Mouse (Mus musculus) layer of hippocampus, adult 9-11 months (tissue): ENCODE data around the gene Kcnip4.

ENCODE experiments used
- DNase-seq: peaks from one replicate; pipeline ENCODE4 v3.0.0; 2022

Kcnip4 gene

DNA sequence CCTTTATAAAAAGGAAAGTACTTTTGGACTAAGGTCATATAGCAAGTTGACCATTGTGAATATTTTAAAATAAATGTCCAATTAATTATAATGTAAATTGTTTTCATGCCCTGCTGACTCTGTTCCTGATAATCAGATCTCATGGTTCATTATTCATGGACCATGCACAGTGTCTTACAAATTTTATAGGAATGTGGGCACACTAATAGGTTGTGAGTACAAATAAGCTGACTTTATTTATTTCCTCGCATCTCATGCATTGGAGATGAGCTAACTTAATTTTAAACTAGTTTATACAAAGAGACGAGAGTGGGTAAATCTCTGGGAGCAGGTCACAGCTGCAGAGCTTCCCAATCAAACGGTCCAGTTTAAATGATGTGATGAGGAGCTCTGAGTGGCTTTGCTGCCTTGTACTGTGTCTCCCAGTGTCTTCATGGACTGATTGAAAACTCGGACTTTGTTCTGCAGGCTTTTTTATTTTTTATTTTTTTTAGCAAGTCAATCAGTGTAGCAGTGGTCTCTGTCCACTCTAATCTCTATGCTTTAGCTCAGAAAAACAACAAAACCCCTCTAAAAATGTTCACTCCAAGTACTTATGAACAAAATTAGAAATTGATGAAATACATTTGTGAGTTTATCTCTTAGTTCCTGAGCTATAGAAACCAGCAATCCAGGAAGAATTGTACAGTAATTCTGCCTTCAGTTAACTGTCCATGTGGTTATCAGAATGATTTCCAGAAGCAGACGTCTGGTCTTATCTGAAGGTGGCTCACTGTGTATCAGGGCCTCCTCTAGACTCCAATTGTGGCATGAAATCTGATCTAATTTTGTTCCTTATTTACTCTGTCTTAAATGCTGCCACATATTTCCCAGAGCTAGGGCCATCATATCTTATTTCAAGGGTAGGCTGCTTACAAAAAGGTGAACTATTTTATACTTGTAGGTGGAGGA lies 979.6 kb downstream of the Kcnip4 start:
- no peak for DNase-seq

DNA sequence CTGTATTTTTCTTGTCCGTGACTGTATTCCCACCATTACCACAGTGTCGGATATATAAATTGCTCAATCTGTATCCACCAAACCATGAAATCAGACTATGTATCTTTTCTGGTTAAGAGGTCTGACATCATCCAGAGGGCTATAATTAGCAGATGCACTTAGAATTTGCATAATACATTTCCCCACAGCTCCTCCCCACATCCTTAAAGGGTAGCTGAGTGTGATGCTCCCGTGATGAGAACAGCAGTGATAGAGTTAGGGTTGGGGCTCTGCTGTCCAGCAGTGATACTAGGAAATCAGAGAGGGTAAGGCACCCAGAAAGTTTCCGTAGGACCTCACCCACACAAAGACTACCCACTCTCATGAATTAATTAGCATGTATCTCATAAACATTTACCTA lies 1006.7 kb downstream of the Kcnip4 start:
- DNase-seq = no peak

DNA sequence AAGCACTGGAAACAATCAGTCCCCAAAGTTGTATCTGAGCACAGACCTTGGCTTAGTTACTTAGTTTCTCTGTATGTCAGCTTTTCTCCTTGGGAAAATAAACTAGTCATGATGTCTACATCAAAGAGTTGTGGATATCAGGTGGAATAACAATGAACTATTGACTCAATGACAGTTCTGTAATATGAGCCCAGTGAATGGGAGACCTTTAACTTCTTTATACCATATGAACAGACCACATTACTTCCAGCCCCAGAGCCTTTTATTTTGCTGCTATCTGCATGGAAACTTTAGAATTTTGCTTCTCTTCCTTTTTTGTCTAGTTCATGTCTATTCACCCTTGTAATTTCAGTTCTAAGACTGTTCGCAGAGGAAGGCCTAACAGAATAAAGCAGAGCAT lies 1011.4 kb downstream of the Kcnip4 start:
- no peak for DNase-seq

DNA sequence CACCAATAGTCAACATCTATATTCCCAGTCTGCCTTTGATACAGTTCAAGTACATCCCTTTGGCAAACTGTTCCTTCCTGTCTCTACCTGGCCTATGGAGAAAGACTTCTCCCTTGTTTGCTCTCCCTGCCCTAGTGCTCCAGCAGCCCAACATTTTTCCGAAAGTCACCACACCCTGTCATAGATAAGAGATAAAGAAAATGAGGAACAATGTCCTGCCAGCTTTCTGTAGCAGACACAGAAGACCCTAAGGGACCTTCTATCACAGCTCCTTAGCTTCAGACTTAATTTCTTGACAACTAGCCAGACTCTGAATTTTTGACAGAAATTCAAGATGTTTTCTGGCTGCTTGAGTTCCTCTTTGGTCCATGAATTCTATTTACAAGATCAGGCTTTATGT lies 1013.4 kb downstream of the Kcnip4 start:
- DNase-seq = no peak

DNA sequence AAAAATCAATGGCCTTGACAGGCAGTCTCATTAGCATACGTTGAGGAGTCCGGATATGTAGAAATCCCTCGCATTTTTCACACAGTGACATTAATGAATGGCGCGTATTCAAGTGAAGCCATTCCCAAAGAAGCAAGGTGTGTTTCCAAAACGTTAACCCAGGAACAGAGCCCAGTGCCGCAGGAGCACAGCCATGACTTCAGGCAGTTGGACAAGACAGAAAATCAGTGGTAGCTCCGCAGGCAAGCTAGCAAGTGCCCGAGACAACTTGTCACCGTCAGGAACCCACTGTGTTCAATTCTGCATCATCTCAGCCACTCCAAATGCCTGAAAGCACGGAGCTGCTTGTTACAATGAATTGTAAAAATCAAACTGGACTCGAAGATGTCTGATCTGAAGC lies 1014.5 kb downstream of the Kcnip4 start:
- DNase-seq = no peak

DNA sequence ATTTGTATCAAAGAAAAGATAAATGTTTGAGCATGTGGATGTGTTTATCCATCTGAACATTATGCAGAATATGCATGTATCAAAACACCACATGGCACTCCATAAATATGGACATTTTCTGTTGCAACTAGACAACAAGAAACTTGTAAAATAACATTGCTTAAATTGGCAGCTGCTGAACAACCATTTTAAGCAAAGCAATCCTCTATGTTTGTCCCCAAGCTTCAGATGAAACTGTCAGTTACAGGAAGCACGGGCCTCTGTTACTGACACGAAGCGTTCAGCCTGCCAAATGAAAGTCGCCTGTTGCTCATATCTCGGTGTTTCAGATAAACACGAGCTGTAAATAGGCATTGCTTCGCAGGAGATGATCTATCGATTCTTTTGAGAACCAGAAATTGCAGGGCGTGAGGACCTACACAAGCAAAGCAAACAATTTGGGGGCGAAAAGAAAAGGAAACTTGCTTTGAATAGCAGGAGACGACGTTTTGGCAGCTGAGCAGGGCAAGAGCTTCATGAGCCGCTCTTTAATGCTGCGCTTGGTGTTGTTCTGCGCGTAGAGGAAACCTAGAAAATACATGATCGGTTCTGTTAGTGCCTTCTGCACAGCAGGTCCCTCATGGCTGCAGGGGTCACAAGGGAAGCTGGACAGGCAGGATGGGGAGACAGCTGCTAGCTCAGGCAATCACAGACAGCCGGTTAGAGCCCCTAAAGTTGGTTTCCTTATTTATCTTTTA lies 1015.3 kb downstream of the Kcnip4 start:
- peak; percentile 25 for DNase-seq

DNA sequence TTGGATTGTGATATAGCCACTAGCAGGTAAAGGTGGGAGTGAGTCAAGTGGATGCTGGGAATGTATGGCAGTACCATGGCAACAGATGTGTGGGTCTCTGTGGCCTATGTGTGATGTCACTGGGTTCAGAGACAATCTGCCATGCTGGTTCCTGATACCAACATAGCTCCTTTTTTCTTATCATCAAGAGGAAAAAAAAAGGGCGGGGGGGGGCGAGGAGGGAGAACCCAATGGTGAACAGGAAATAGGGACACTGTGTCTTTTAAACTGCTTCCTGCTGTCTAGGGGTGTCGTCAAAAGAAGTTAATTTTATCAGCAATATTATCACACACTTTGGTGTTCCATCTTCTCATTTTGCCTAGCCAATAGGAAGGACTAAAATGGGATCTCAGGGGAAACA lies 1021.6 kb downstream of the Kcnip4 start:
- no peak for DNase-seq

DNA sequence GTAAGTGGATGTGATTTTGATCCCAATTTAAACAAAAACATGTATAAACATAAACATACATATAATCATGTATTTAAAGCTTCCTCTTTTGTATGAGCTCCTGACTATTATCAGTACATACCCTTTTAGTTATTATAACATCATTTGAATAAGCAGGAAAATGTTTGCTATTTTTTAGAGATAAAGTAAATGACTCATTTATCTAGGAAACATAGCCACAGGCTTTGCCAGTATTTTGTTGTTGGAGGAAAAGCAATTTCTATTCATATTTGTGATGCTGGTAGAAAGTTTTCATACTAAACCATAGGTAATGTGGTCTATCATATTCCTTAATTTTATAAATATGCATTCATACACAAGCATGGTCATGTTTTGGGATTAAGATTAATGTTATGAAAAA lies 1022.3 kb downstream of the Kcnip4 start:
- DNase-seq = no peak

DNA sequence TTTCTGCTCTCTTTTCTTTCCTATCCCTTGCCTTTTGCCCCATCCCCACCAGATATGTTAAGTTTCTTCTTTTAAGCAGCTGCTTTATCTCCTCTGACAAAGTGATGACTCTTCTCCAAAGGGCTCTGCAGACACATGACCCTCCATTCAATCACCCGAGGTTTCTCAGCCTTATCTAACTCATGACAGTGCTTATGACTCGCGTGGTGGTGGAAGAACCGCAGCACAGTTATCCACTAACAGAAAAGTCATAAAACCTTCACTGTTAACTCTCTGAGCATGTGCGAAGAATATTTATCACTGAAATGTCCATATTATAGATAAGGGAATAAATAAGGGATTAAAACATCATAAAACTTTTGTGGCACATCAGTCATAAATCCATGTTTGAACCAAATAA lies 1024.5 kb downstream of the Kcnip4 start:
- no peak for DNase-seq

DNA sequence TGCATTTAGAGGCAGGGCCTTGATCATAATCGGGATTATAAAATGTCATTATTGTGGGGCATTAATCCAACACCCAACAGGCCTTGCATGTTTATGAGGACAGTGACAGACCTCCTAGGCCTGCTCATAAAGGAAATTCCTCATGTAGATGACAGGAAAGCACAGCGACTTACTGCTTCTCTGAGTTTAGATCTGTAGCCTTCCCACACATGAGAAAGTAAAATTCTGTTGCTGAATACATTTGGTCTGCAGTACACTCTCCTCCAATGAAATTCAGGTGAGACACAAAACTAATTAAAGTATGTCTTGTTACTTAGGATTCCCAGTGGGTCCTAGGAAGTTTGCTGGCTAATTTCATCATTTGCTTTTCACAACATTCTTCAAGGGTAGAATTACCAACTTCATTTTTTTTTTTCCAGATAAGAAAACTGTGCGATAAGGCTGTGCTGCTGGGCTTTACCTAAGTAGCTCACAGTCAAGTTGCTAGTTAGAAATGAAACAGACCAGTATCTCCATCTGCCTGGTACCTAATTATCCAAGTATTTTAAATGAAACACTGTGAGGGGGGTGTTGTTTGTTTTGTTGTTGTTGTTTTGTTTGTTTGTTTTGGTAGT lies 1033.7 kb downstream of the Kcnip4 start:
- no peak for DNase-seq

DNA sequence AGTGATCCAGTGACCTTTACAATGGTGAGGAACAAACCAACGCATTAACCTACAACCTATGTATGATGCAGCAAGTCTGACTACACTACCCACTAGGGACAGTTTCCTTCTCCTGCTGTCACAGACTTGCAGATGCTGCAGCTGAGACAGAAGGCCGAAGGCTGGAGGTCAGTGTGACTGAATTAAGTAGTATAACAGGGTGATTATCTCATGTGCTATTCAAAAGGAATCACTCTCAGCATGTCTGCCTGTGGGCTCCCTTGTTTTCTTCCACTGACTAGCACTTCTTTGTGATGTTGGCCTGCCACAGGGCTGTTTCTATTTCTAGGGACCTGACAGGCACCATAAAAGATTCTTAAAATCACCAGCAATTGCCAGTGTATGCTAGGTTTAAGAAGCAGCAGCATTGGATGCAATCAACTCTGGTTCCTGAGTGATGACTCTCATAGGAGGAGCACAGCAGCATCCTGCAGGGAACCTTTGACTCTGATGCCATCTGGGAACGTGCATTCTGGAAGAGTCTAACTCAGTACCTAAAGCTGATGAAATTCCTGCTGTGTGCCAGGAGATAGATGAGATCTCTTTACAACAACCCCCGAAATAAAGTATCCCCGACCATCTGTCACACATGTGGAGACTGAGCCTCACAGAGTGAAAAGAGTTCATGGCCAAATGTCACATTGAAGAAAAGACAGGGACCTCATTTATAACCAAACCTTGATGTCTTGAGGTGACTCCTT lies 1035.0 kb downstream of the Kcnip4 start:
- no peak for DNase-seq

DNA sequence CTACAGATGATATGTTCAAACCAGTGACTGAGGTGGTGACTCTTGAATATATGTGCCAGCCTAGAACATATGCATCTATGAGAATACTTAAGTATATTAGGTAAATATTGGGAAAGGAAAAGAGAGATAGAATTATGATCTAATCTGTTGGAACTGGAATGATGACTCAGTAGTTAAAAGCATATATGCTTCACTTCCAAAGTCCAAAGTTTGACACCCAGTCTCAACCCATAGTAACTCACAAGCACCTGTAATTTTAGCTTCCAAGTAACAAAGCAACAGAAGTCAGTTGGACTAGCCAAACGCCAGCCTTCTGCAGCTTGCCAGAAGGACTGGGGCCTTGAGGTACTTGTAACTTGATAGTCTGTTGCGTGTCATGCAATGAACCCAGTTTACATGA lies 1041.6 kb downstream of the Kcnip4 start:
- DNase-seq = no peak

DNA sequence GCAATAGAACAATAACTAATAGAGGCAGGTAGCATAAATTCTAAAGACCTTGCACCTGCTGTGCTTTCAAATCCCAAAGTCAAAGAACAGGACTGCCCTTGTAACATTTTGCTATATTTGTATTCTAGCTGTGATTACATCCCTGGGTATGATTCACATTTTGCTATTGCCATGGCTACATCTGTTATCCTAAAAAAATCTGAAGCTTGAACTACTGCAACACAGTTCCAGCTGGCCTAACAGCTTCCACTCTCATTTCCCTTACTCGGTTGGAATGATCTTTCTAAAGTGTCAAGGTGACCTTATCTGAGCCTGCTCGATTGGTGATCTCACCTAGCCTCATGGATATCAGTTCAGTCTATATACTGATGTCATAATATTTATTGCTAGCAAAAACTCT lies 1064.5 kb downstream of the Kcnip4 start:
- peak; percentile 41 for DNase-seq

DNA sequence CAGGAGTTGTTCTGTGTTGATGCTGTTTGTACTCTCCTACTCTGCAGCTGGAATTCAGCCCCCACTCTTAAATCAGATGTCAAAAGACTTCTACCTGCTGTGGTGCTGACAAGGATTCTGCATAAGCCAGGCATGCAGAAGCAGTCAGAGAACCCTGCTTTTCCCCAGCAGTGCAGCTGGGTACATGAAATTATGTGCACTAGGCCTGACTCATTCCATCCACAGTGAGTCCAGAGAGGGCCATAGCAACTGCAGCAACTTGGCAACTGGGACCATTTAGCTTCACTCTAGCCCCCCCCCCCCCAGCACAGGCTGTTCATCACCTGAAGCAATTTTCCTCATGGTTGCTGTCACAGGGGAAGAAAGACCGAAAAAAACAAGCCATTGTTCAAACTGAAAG lies 1075.8 kb downstream of the Kcnip4 start:
- DNase-seq = no peak

DNA sequence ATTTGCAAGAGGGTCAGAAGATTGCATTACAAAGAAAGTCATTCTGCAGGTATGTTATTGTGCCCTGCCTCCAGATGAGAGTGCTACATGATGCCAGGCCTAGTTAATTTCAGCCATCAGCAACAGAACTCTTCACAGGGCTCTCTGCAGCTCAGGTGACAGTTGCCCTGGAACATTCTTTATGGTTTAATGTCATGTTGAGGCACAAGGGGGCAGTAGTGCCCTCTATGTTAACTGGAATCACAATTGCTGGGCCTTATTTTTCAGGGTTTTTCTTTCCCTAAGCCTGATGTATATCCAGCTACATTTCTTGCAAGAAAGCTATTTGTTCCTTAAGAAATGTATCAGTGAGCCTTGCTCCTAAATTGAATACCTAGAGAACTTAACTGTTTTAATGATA lies 1094.2 kb downstream of the Kcnip4 start:
- no peak for DNase-seq

DNA sequence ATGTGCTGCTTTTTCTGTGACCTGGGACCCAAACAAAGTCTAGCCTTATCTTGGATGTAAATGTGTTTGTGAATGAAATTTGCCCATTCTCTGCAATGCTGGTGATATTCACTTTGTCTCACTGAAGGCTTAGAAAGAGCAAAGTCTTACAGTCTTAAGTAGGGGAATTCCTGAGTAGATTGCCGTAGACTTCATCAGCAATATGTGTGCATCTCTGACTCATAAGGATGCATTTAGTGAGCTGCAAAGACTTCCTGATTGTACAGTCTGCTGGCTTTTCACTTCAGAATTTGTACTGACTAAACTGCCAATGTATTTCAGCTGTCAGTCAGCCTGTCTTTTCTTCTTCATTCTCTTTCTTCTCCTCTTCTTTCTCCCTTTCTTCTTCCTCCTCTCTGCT lies 1102.8 kb downstream of the Kcnip4 start:
- DNase-seq = no peak

DNA sequence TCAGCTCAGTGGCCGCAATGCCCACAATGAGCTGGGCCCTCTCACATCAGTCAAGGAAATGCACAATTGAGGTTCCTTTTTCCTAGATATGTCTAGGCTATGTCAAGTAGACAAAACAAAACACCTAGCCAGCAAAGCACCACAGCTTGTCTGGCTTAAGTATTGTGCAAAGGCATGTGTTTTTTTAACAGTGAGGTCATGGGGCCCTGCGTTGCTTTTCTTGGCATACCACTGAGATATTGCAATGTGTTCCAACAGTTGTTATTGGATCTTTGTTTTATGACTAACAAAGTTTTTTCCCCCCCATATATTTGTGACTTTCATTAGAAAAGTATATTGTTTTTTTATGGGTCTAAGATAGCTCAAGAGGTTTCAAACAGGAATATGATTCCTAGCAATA lies 1105.0 kb downstream of the Kcnip4 start:
- DNase-seq = no peak

DNA sequence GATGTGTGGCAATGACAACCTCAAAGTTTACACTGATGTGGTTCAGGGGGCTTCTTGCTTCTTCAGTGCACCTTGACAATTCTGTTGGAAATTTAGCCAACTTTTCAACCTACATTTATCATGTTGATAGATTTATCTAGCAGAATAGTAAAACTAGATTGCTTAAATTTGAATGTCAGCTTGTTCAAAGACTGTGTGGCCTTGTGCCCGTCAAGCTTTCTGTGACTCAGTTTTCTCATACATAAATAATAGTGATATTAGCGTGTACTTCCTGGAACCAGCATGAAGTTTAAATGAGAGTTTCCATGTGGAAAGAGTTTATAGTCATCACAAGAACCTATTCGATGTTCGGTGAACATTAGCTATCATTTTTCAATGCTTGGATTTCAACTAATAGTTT lies 1112.4 kb downstream of the Kcnip4 start:
- no peak for DNase-seq

DNA sequence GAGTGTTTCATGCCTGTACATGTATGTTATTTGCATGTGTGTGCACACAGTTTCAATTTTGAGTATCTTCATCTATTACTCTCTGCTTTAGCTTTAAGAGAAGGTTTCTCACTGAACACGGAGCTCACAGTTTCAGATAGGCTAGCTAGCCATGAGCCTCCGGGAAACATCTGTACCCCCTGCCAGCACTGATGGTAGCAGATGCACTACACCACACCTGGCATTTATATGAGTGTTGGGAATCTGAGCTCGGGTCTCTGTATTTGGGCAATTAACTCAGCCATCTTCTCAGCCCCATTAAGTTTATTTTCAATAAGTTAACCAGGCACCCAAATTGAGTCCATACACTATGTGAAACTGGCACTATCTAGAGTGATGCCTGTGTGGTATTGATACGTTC lies 1113.2 kb downstream of the Kcnip4 start:
- DNase-seq = no peak

DNA sequence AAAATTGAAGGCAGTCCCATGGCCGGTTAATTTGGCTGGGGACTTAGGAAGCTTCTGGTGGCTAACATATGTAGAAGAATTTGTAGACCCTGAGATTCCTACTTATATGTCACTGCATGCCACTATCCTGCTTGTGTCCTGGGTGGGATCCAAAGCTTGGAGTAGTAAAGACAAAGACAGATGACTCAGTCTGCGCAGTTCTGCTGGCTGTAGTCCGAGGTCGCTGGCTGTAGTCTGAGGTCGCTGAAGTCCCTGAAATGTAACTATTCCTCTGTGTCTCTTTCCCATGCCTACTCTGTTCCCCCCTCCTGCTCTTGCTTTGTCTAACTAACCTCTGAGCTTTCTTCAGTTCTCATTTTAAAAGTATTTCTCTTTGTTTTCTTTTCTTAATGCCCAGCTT lies 1114.4 kb downstream of the Kcnip4 start:
- DNase-seq = no peak

DNA sequence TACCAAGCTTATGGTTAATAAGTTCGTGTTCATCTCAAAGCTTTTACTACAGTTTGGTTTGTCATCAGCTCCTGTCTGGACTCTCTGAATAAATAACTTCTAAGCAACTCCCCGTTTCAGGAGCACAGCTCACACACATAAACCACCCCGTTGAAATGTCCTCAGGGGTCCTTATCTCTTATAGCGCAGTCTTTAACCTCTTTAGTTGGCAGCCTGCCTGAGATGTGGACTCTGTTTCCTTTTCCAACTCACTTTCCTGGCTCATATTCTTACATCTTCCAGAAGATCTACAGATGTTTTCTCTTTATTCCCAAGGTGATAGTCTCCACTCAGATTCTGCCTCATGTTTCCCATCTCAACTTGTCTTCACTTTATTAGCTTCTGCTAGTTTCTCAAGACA lies 1116.4 kb downstream of the Kcnip4 start:
- DNase-seq = no peak

DNA sequence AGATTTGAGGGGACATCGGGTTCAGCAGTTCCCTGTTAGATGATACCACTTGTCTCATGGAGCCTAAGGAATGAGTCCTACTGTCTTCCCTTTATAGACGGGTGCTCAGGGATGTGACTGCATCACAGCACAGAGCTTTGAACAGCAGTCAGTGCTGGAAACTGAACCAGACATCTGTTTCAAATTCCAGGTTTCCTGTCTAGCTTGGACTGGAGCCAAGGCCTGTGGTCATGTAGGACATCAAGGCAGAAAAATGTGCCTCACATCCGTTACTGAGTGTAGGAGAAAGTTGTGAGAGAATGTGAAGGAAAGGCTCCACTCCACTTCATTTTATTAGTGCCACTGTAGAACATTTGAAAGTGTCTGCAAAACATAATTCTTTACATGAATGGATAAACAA lies 1122.2 kb downstream of the Kcnip4 start:
- DNase-seq = no peak
